Mouse (Mus musculus) hematopoietic stem cell, adult 5-6 weeks (primary cell): ENCODE results near the gene Gm47289. TPM values are rescaled to one million over a fixed set of nuclear protein-coding genes. Genes with fewer than 3 reads are reported as not detected.

Experiments
- ATAC-seq, 2 experiments: fragments of 125-278 bp in 1 of 2; replicated peaks in 1 of 2; 2 replicates each; pipeline ENCODE4 v1.8.0; 2016 to 2017; ENCODE audit warnings: inconsistent platforms in 2 of 2, mild to moderate bottlenecking in 2 of 2, moderate number of reproducible peaks in 2 of 2, low read depth in 1 of 2, moderate TSS enrichment in 1 of 2; ENCODE audit not compliant: low FRiP score in 2 of 2, poor library complexity in 2 of 2, severe bottlenecking in 2 of 2, insufficient read depth in 1 of 2, low TSS enrichment in 1 of 2
- total RNA-seq: library from RNA; stranded (forward); fragments of 172-1452, 232-1000 nt; gene quantifications from 2 replicates; pipeline ENCODE4 v1.2.3, GENCODE M21; 2017

Gene Gm47289
- total RNA-seq, 1 experiment from 2014 or later: not detected

DNA sequence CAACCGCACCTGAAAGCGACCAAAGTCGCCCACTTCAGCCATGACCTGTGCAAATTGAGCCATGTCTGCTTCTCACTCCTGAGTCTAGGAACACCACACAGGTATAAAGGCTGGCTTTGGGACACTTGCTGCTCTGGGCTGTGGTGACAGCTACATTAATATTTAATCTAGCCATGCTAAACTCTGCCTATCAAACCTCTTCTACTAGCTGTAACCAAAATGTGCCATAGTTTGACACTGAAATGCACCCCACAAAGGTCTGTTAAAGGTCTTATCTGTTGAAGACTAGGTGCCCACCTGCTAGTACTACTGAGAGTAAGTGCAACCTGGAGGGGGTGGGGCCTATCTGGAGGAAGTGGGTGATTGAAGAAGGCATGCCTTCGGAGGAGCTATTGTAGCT is 50.0 kb downstream of the Gm47289 start, which contains the start of gene Slc22a13:
Gene Slc22a13 (minus strand): TSS at position 101 of the 400 bp plus-strand sequence.
- ATAC-seq: no peak

Other genes starting within 250 kb of the Gm47289 start
- 6.9 and 8.2 TPM in 2 replicates for gene Ctdspl, start 232.7 kb upstream of the Gm47289 start, total RNA-seq
- gene Vill, start 106.4 kb upstream of the Gm47289 start, total RNA-seq: 36.4 and 45.3 TPM in 2 replicates
- 0.50 TPM in 1 of 2 replicates, not detected in the other for gene Plcd1, start 65.7 kb upstream of the Gm47289 start, total RNA-seq
- gene Dlec1, start 56.7 kb upstream of the Gm47289 start, total RNA-seq: 0.55 TPM in 1 of 2 replicates, not detected in the other
- gene Acaa1b, start 2.1 kb upstream of the Gm47289 start, total RNA-seq: not detected in 2 replicates
- gene Slc22a13, start 49.9 kb downstream of the Gm47289 start, total RNA-seq: not detected in 2 replicates
- gene Oxsr1, start 163.3 kb downstream of the Gm47289 start, total RNA-seq: 36.1 and 48.2 TPM in 2 replicates
- gene Acaa1a, start 180.5 kb downstream of the Gm47289 start, total RNA-seq: 16.2 and 25.8 TPM in 2 replicates
- 26.9 and 29.1 TPM in 2 replicates for gene Myd88, start 182.2 kb downstream of the Gm47289 start, total RNA-seq
- 1.8 and 2.3 TPM in 2 replicates for gene Xylb, start 198.2 kb downstream of the Gm47289 start, total RNA-seq
- gene Slc22a14, start 206.4 kb downstream of the Gm47289 start, total RNA-seq: not detected in 2 replicates
- 1.2 and 8.4 TPM in 2 replicates for gene Acvr2b, start 243.0 kb downstream of the Gm47289 start, total RNA-seq